Mouse (Mus musculus): ENCODE data around the gene Pln. TPM values are rescaled to one million over a fixed set of nuclear protein-coding genes. Genes with fewer than 3 reads are reported as not detected.

Pln gene
- 1 to 10 TPM in 1 of 2 experiments, under 1 TPM in 1; 0.99 to 3.0 TPM for polyA plus RNA-seq (2017; shearing (Covaris generic))

GRCm38 (mm10) chr10:53337162-53337923, at the start of gene Pln:
Gene Pln (plus strand): TSS chr10:53337667.
- ATAC-seq = no peak

- no peak for ATAC-seq
Measured at GRCm38 (mm10) chr10:53305867-53306266, 31.6 kb upstream of the Pln start.

GRCm38 (mm10) chr10:53306674-53307073, 30.8 kb upstream of the Pln start:
- ATAC-seq = no peak

GRCm38 (mm10) chr10:53323367-53323766, 14.1 kb upstream of the Pln start:
- ATAC-seq = no peak

GRCm38 (mm10) chr10:53324663-53325062, 12.8 kb upstream of the Pln start:
- no peak for ATAC-seq

GRCm38 (mm10) chr10:53326367-53326766, 11.1 kb upstream of the Pln start:
- no peak for ATAC-seq

GRCm38 (mm10) chr10:53329257-53329656, 8.2 kb upstream of the Pln start:
- ATAC-seq = no peak

- ATAC-seq = no peak
Measured at GRCm38 (mm10) chr10:53332752-53333151, 4.7 kb upstream of the Pln start.

- ATAC-seq = no peak
Measured at GRCm38 (mm10) chr10:53335266-53335665, 2.2 kb upstream of the Pln start.

- ATAC-seq = no peak
Measured at GRCm38 (mm10) chr10:53335974-53336373, 1.5 kb upstream of the Pln start.

- no peak for ATAC-seq
Measured at GRCm38 (mm10) chr10:53339045-53339444, 1.6 kb downstream of the Pln start.

GRCm38 (mm10) chr10:53341288-53341965, 4.0 kb downstream of the Pln start:
- no peak for ATAC-seq

- ATAC-seq = no peak
Measured at GRCm38 (mm10) chr10:53342166-53342728, 4.8 kb downstream of the Pln start.

- ATAC-seq = no peak
Measured at GRCm38 (mm10) chr10:53343384-53343783, 5.9 kb downstream of the Pln start.

- peak; percentile 26 for ATAC-seq
Measured at GRCm38 (mm10) chr10:53343865-53344264, 6.4 kb downstream of the Pln start.

- no peak for ATAC-seq
Measured at GRCm38 (mm10) chr10:53345508-53345907, 8.0 kb downstream of the Pln start.

- ATAC-seq = peak; percentile 26
Measured at GRCm38 (mm10) chr10:53346506-53346905, 9.0 kb downstream of the Pln start.

GRCm38 (mm10) chr10:53346916-53347315, 9.4 kb downstream of the Pln start:
- no peak for ATAC-seq

- peak; percentile 87 for ATAC-seq
Measured at GRCm38 (mm10) chr10:53347787-53348755, 10.6 kb downstream of the Pln start.

- ATAC-seq = no peak
Measured at GRCm38 (mm10) chr10:53349254-53349653, 11.8 kb downstream of the Pln start.

- ATAC-seq = peak; percentile 71
Measured at GRCm38 (mm10) chr10:53353665-53354064, 16.2 kb downstream of the Pln start.

- no peak for ATAC-seq
Measured at GRCm38 (mm10) chr10:53359016-53359415, 21.5 kb downstream of the Pln start.

- ATAC-seq = no peak
Measured at GRCm38 (mm10) chr10:53364311-53364710, 26.8 kb downstream of the Pln start.

Data from activated CD4-positive, CD25-positive, alpha-beta regulatory T cell, adult 4 months (primary cell).